Mouse (Mus musculus) limb, embryonic 13.5 days (tissue): Measurements from ENCODE around the gene Fkbp15. TPM values are rescaled to one million over a fixed set of nuclear protein-coding genes. Genes with fewer than 3 reads are reported as not detected.

Experiments used
- ATAC-seq: fragments of 200-750 bp; cut with Nextera tagmentation; 2 replicates; pipeline ENCODE4 v1.8.0; 2017; ENCODE audit warnings: low read depth, moderate number of reproducible peaks, moderate TSS enrichment; ENCODE audit not compliant: low FRiP score
- H3K27ac ChIP-seq: fragments of 300-500 bp; sonication (generic); 2 replicates; pipeline ENCODE4 v1.5.1; 2015; ENCODE audit warnings: inconsistent platforms, mild to moderate bottlenecking, moderate library complexity
- H3K27me3 ChIP-seq: fragments of 300-500 bp; sonication (generic); 2 replicates; pipeline ENCODE4 v1.6.1; 2015; ENCODE audit warnings: mild to moderate bottlenecking, inconsistent platforms
- H3K36me3 ChIP-seq: fragments of 300-500 bp; sonication (generic); 2 replicates; pipeline ENCODE4 v1.6.1; 2015; ENCODE audit warnings: inconsistent platforms, mild to moderate bottlenecking, moderate library complexity
- H3K4me1 ChIP-seq: fragments of 300-500 bp; sonication (generic); 2 replicates; pipeline ENCODE4 v1.6.1; 2015; ENCODE audit warnings: inconsistent platforms
- H3K4me2 ChIP-seq: fragments of 300-500 bp; sonication (generic); replicated peaks from 2 replicates; pipeline ENCODE4 v1.6.1; 2015; ENCODE audit warnings: inconsistent platforms, mild to moderate bottlenecking, moderate library complexity
- H3K4me3 ChIP-seq: fragments of 300-500 bp; sonication (generic); 2 replicates; pipeline ENCODE4 v1.5.1; 2015; ENCODE audit warnings: moderate library complexity, mild to moderate bottlenecking, inconsistent platforms
- H3K9ac ChIP-seq: fragments of 300-500 bp; sonication (generic); 2 replicates; pipeline ENCODE4 v1.6.1; 2015; ENCODE audit warnings: mild to moderate bottlenecking, inconsistent platforms
- H3K9me3 ChIP-seq: fragments of 300-500 bp; sonication (generic); 2 replicates; pipeline ENCODE4 v1.6.1; 2016; ENCODE audit warnings: inconsistent platforms
- WGBS: fragments of 180-500 bp; shearing (Covaris S2); methylation state at CpG from one replicate; pipeline ENCODE4 v1.1.7; 2015; 5-methylcytosine and 5-hydroxymethylcytosine counted together
- polyA plus RNA-seq: library from polyadenylated mRNA; unstranded; fragments of >200 nt; fragmentation: Nextera tagmentation; extraction: Ambion mirVana; gene quantifications from 2 replicates; pipeline ENCODE4 v1.2.1, GENCODE M21; 2015

The Fkbp15 gene
- polyA plus RNA-seq, 1 experiment from 2014 or later: 27.9 TPM

DNA sequence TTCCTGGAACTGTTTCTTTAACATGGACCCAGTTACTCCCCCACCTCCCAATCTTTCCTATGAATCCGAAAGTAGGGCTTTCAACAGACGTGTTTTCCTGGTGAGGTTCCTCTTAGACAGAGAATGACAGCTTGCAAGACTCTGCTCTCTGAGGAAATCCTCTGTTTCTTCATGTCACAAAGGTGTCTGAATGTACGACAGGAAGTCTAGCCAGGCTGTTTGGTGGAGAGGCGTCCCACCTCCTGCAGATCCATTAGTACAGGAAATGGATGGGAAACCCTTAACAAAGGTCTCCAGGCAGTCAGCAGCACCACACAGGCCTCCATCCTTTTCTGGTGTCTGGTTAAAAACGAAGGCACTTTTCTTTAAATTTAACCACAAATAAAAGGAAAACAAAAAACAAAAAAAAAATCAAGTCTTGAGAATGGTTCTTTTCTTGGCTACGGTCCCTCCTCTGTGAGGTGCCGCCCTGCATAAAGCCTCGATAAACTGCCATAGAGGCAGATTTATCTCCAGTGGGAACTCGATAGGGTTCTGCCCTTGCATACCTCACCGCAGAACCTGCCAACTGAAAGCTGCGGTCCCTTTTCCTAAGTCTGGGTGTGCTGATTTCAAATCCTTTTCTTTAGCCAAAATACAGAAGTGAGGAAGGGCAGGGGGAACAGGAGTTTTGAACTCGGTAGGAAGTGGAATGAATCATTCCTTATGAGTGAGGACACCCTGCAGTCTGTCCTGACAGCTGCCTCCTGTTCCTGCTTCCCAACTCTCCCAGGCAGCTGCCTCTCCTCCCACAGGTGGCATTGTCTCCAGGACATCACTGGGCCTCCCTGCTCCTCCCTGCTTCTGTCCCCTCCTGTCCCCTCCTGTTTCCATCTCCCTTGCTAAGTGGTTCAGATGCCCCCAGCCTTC, 73.1 kb downstream of the Fkbp15 start:
- ATAC-seq: no peak
- H3K36me3 ChIP-seq: no peaks in the 10 kb centered on the region
- no peaks in the 10 kb centered on the region for H3K9me3 ChIP-seq
- no peaks in the 10 kb centered on the region for H3K27me3 ChIP-seq
- H3K9ac ChIP-seq: peak overlapping the region; percentile 72
- peak overlapping the region; percentile 82 for H3K4me2 ChIP-seq
- 15% methylated on average over 12 of the region's 12 CpGs for WGBS
- peak overlapping the region; percentile 52; the same call in 1 of the 2 replicates for H3K27ac ChIP-seq
- peaks cover 8% of the 10 kb centered on the region; the same call in 1 of the 2 replicates for H3K4me1 ChIP-seq
- H3K4me3 ChIP-seq: peak overlapping the region; percentile 74

DNA sequence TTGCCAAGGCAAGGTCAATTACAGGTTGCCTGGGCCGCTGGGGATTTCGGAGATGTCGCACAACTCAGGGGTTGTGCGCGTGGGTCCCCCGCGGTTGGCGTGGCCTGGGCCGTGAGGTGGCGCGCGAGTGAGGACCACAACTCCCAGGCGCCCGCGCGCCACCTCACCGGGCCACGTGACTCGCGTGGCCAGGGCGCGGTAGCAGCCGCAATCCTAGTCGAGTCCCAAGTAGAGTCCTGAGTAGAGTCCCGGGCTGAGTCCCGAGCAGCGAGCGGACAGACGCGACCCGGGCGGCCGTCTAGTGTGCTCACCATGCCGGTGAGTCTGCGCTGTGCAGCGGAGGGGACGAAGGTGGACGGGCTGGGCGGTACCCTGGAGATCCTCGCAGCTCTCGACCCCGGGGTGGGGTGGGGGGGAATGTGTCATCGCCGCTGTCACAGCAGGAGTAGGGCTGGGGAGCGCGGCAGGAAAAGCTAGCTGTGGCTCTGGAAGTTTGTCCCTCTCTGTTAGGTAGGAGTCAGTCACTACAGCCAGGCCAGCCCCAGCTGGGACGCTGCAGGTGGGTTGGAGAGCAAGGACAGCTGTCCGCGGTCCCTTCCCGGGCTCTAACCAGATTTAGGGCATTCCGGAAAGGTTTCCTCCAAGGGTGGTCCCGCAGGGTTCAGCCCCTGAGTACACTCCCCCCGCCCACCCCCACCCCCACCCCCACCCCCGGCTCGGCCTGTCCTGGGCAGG, 73.9 kb downstream of the Fkbp15 start:
- H3K27ac ChIP-seq: peak overlapping the region; percentile 52; the same call in 1 of the 2 replicates
- H3K4me1 ChIP-seq: peaks cover 8% of the 10 kb centered on the region; the same call in 1 of the 2 replicates
- under 1% methylated on average over 55 of the region's 55 CpGs for WGBS
- H3K9me3 ChIP-seq: no peaks in the 10 kb centered on the region
- no peaks in the 10 kb centered on the region for H3K36me3 ChIP-seq
- peak overlapping the region; percentile 74 for H3K4me3 ChIP-seq
- peak overlapping the region; percentile 72 for H3K9ac ChIP-seq
- no peaks in the 10 kb centered on the region for H3K27me3 ChIP-seq
- H3K4me2 ChIP-seq: peak overlapping the region; percentile 82
- ATAC-seq: peak; percentile 94

DNA sequence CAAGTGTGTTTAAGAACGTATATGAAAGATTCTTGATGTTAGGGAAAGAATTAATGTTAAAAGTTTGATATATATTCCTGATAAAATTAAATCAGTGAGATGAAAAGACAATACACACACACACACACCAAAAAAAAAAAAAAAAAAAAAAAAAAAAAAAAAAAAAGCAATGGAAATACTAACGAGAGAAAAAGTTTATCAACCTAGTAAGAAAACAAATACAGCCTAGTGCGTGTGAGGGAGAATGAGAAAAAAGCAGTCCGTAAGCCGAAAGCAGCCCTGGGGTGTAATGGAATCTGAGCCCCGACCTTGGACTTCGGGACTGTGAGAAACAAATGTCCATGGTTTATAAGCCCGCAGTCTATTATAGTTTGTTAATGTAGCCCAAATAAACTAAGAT, 74.8 kb downstream of the Fkbp15 start:
- Histone ChIP-seq H3K27me3 (no peaks in the 10 kb centered on the region), H3K4me2 (peak overlapping the region; percentile 82), H3K27ac (no peak overlapping the region), H3K36me3 (no peaks in the 10 kb centered on the region), H3K4me1 (peaks cover 8% of the 10 kb centered on the region; the same call in 1 of the 2 replicates), H3K4me3 (peak overlapping the region; percentile 74; the same call in 1 of the 2 replicates), H3K9ac (no peak overlapping the region), H3K9me3 (no peaks in the 10 kb centered on the region)
- 74% methylated on average over 8 of the region's 8 CpGs for WGBS
- ATAC-seq: no peak

DNA sequence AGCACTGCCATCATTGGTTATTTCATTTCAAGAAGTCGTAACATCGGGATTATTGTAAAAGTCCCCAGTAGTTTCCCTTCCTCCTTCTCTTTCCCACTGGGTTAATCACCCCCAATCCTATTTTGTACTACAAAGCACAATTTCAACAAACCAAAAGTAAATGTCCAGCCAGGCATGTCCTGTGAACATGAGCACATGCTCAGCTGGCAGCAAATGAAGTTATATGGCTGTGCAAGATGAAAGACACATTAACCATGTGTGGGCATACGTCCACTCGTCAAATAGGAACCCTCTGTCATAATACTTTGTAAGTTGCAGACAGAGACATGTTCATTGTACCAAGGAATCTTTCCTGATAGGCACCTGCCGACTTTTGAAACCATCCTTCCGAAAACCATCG, 77.4 kb downstream of the Fkbp15 start:
- Histone ChIP-seq H3K4me1 (peaks cover 8% of the 10 kb centered on the region; the same call in 1 of the 2 replicates), H3K27me3 (no peaks in the 10 kb centered on the region), H3K36me3 (no peaks in the 10 kb centered on the region), H3K27ac (no peak overlapping the region), H3K4me3 (no peak overlapping the region), H3K9me3 (no peaks in the 10 kb centered on the region), H3K4me2 (no peak overlapping the region), H3K9ac (no peak overlapping the region)
- 84% methylated on average over 7 of the region's 7 CpGs for WGBS
- ATAC-seq: no peak

DNA sequence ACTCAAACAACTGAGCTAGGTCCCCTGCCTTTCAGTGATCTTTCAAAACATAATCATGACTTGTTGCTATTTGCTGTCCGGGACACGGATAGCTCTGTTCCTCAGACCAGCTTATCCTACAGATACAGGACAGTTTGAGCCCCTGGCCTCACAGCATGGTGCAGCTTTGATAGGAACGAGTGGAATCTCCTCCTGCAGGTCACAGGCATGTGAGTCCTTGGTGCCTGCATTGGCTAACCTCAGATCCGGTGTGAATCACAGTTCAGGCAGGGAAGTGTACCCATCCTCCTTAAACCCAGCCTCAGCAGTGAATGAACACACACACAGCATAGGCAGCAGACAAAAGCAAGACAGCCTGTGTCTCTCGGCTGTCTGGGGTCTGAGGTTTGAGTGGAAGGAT, 79.0 kb downstream of the Fkbp15 start:
- Histone ChIP-seq H3K4me2 (no peak overlapping the region), H3K27me3 (no peaks in the 10 kb centered on the region), H3K36me3 (no peaks in the 10 kb centered on the region), H3K27ac (no peak overlapping the region), H3K9me3 (no peaks in the 10 kb centered on the region), H3K4me3 (no peak overlapping the region), H3K4me1 (no peaks in the 10 kb centered on the region), H3K9ac (no peak overlapping the region)
- WGBS: 65% methylated on average over 5 of the region's 5 CpGs
- no peak for ATAC-seq

DNA sequence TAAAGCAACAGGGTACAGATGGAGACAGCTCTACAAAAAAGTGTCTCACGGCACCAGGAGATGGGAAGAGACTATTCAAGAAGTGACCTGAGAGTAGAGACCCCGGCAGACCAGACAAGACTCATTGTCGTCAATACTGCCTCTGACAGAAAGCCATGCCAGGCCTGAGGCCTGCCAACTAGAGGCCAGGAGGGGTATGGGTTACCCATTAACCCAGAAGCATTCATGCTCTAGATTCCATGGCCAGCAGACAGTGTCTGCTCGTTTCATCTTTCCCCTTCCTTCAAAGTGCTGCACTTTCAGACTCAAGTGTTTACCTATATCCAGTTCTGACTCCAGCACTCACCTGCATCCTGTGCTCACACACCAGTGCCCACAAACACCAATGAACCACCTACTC, 82.3 kb downstream of the Fkbp15 start:
- WGBS: 82% methylated on average over 4 of the region's 4 CpGs
- no peaks in the 10 kb centered on the region for H3K36me3 ChIP-seq
- no peak overlapping the region for H3K9ac ChIP-seq
- H3K27ac ChIP-seq: no peak overlapping the region
- no peak overlapping the region for H3K4me3 ChIP-seq
- no peaks in the 10 kb centered on the region for H3K27me3 ChIP-seq
- no peak for ATAC-seq
- H3K4me2 ChIP-seq: no peak overlapping the region
- no peaks in the 10 kb centered on the region for H3K9me3 ChIP-seq
- H3K4me1 ChIP-seq: no peaks in the 10 kb centered on the region

DNA sequence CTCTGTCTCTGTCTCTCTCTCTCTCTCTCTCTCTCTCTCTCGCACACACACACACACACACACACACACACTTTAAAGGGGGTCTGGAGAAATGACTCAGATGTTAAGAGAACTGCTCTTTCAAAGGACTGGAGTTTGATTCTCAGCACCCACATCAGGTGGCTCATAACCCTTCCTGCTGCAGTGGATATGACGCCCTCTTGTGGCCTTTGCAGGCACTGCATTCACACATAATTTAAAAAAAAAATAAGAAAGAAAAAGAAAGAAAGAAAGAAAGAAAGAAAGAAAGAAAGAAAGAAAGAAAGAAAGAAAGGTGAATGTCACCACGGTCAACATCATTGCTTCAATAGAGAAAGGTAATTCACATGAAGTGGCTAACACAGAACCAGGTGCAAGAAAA, 83.1 kb downstream of the Fkbp15 start:
- no peak overlapping the region for H3K27ac ChIP-seq

DNA sequence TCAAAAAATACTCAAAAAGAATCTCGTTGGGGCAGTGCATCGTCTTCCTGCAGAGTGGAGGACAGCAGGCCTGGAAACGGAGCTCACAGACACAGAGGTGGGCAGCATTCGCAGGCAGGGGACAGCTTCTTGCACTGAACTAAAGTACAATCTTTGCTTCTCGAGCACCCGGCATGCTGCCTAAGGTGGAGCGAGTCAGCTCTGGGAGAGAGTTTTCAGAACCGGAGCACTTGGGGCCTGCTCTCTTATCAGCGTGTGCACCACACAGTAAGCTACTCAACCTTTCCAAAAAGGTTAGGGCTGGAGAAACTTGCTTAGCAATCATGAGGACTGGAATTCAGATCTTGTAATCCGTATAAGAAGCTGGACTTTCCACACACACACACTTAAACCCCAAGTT, 83.7 kb downstream of the Fkbp15 start:
- Histone ChIP-seq H3K27me3 (no peaks in the 10 kb centered on the region), H3K4me1 (no peaks in the 10 kb centered on the region), H3K4me3 (no peak overlapping the region), H3K36me3 (no peaks in the 10 kb centered on the region), H3K9me3 (no peaks in the 10 kb centered on the region), H3K9ac (no peak overlapping the region), H3K4me2 (no peak overlapping the region), H3K27ac (no peak overlapping the region)
- no peak for ATAC-seq
- 83% methylated on average over 10 of the region's 10 CpGs for WGBS

More for the DNA sequence above, 83.1 kb downstream of the Fkbp15 start:
- no peak for ATAC-seq
- H3K9me3 ChIP-seq: no peaks in the 10 kb centered on the region
- H3K9ac ChIP-seq: no peak overlapping the region
- H3K27me3 ChIP-seq: no peaks in the 10 kb centered on the region
- H3K4me2 ChIP-seq: no peak overlapping the region
- WGBS: 67% methylated on average over 3 of the region's 3 CpGs
- no peak overlapping the region for H3K4me3 ChIP-seq
- no peaks in the 10 kb centered on the region for H3K4me1 ChIP-seq
- H3K36me3 ChIP-seq: no peaks in the 10 kb centered on the region

DNA sequence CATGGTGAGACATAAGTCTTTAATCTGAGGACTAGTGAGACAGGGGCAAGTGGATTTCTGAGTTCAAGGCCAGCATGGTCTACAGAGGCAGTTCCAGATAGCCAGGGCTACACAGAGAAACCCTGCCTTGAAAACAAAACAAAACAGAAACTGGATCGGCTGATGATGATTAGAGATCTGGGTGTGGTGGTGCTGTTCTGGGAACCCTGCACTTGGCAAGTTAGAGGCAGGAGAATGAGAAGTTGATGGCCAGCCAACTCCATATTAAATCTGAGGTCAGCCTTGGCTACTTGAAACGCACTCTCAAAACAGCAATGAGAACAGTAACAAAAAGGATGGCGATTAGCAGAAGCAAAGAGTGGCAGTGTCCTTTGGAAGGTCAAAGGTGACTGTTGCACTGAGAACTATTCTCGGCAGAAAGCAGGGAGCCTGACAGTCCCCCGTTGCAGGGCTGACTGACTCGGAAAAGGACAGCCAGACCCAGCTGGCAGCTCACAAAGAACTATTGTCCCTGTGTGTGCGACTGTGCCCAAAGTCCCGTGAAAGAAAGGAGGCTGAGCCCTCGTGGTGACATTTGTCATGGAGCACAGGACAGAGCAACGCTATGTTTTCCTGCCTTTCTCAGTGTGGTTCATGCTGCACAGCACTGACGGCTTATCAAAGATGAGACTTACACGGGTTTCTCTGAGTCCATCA, 85.4 kb downstream of the Fkbp15 start:
- Histone ChIP-seq H3K9ac (no peak overlapping the region), H3K4me2 (no peak overlapping the region), H3K9me3 (no peaks in the 10 kb centered on the region), H3K36me3 (no peaks in the 10 kb centered on the region), H3K4me3 (no peak overlapping the region), H3K27ac (no peak overlapping the region), H3K4me1 (no peaks in the 10 kb centered on the region), H3K27me3 (no peaks in the 10 kb centered on the region)
- WGBS: 62% methylated on average over 12 of the region's 12 CpGs
- ATAC-seq: no peak

DNA sequence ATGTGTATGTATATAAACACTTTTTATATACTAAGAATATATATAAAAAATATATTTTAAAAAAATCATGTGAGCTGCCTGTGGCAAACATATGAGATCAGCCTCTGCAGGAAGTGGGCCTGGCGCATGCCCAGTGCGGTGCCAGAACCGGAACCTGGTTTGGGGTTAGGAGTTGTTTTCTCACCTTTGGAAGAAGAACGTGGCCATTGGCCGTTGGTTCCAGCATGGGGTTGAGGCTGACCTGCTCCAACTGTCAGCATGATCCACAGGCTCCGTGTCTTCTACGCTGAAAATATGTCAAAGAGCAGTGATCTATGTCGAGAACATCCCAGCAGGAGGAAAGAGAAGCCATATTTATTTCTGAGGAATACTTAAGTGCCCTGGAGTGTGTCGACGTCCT, 86.4 kb downstream of the Fkbp15 start:
- Histone ChIP-seq H3K4me1 (no peaks in the 10 kb centered on the region), H3K27me3 (no peaks in the 10 kb centered on the region), H3K4me2 (no peak overlapping the region), H3K4me3 (no peak overlapping the region), H3K27ac (no peak overlapping the region), H3K36me3 (no peaks in the 10 kb centered on the region), H3K9me3 (no peaks in the 10 kb centered on the region), H3K9ac (no peak overlapping the region)
- 93% methylated on average over 10 of the region's 10 CpGs for WGBS
- no peak for ATAC-seq

DNA sequence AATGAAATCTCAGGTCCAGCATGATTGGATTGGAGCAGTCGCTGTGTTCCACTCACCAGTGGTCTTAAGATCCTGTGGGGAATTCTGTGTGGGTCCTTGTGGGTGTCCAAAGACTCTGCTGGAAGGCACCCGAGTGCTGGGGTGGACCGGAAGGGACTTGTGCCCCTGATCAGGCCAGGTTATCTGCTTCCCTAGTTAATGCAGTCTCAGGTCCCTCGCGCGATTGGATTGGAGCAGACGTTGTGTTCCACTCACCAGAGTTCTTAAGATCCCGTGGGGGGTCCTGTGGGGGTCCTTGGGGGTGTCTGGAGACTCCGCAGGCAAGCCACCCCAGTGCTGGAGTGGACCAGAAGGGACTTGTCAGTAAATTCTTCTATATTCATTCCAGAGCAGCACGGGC, 87.7 kb downstream of the Fkbp15 start:
- H3K4me3 ChIP-seq: no peak overlapping the region
- ATAC-seq: no peak
- WGBS: 87% methylated on average over 10 of the region's 10 CpGs

DNA sequence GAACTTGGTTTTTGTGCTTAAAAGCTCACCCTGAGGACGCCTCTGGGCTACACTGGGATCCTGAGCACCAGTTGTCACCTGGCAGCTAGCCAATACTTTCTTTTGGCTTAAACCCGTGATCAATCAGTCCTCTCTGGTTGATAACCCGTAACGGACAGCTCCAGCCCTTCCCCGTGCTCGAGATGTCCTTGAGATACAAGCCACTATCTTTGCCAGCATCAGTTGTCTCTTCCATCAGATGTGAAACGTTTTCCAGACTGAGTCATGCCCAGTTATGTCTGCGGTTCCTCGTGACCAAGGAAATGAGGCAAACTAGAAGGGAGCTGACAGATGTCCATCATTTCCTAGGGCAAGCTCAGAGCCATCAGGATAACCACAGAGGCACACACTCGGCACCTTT, 93.2 kb downstream of the Fkbp15 start:
- H3K9me3 ChIP-seq: no peaks in the 10 kb centered on the region
- no peak overlapping the region for H3K4me2 ChIP-seq
- no peaks in the 10 kb centered on the region for H3K27me3 ChIP-seq
- no peaks in the 10 kb centered on the region for H3K4me1 ChIP-seq
- H3K36me3 ChIP-seq: no peaks in the 10 kb centered on the region
- no peak overlapping the region for H3K4me3 ChIP-seq
- no peak for ATAC-seq
- no peak overlapping the region for H3K27ac ChIP-seq
- WGBS: 78% methylated on average over 10 of the region's 10 CpGs
- no peak overlapping the region for H3K9ac ChIP-seq

More for the DNA sequence above, 87.7 kb downstream of the Fkbp15 start:
- Histone ChIP-seq H3K36me3 (no peaks in the 10 kb centered on the region), H3K27me3 (no peaks in the 10 kb centered on the region), H3K9ac (no peak overlapping the region), H3K9me3 (no peaks in the 10 kb centered on the region), H3K4me1 (no peaks in the 10 kb centered on the region), H3K27ac (no peak overlapping the region), H3K4me2 (no peak overlapping the region)
